Mouse (Mus musculus): ENCODE results near the gene Madcam1.

- no peak for TF ChIP-seq CTCF (IDR thresholded peaks at IDR 0.05; ENCODE audit: low read depth)
- TF ChIP-seq EP300 (optimal IDR thresholded peaks at IDR 0.05) = no peak
Observed at GRCm38 (mm10) chr10:79716254-79716987, 52.1 kb downstream of the Madcam1 start, which contains the start of gene Hcn2.
